Mouse (Mus musculus): ENCODE results near the gene Ankrd2. TPM values are rescaled to one million over a fixed set of nuclear protein-coding genes. Genes with fewer than 3 reads are reported as not detected.

Ankrd2 gene
- polyA plus RNA-seq, 1 experiment from 2014 or later: 0.94 TPM

DNA sequence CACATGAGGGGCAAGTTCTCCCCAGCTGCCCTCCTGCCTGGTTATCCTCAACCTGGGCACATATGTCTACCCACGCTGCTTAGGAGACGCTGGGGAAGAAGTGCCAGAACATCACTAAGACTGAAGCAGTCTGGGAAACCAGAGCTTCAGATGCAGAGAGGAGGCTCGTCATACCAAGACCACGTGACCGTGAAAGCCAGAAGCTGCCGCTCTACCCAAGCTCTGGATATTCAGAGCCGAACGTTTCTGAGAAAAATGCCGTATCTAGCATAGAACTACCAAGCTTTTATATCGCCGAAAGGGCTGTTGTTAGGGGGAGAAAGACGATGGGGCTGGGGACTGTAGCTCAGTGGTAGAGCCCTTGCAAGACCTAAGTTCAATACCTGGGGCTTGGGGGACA, 2.5 kb downstream of the Ankrd2 start:
- Histone ChIP-seq H3K9ac (ENCODE audit: low read depth, low read length) (no peak overlapping the region), H3K4me3 (ENCODE audit: low read depth, low read length) (no peak overlapping the region), H3K27me3 (ENCODE audit: control insufficient read depth, insufficient read depth, low read depth, low read length) (no peaks in the 10 kb centered on the region), H3K4me2 (ENCODE audit: low read length) (no peak overlapping the region), H3K4me1 (ENCODE audit: control insufficient read depth, insufficient read depth, low read length) (peaks cover 2% of the 10 kb centered on the region; the same call in 1 of the 2 replicates), H3K36me3 (ENCODE audit: control insufficient read depth, insufficient read depth, low read length) (no peaks in the 10 kb centered on the region), H3K27ac (ENCODE audit: low read length) (no peak overlapping the region), H3K9me3 (replicated peaks; ENCODE audit: control insufficient read depth, low read length, poor library complexity, severe bottlenecking) (no peaks in the 10 kb centered on the region)
- ATAC-seq: no peak
- WGBS: 92% methylated on average over 12 of the region's 12 CpGs

- Histone ChIP-seq H3K36me3 (ENCODE audit: control insufficient read depth, insufficient read depth, low read length) (no peaks in the 10 kb centered on the region), H3K27me3 (ENCODE audit: control insufficient read depth, insufficient read depth, low read depth, low read length) (no peaks in the 10 kb centered on the region), H3K4me1 (ENCODE audit: control insufficient read depth, insufficient read depth, low read length) (no peaks in the 10 kb centered on the region), H3K9ac (ENCODE audit: low read depth, low read length) (no peak overlapping the region), H3K4me3 (ENCODE audit: low read depth, low read length) (no peak overlapping the region), H3K4me2 (ENCODE audit: low read length) (no peak overlapping the region), H3K27ac (ENCODE audit: low read length) (no peak overlapping the region), H3K9me3 (replicated peaks; ENCODE audit: control insufficient read depth, low read length, poor library complexity, severe bottlenecking) (no peaks in the 10 kb centered on the region)
- WGBS: 97% methylated on average over 6 of the region's 6 CpGs
- ATAC-seq: no peak
Observed at GRCm38 (mm10) chr19:42043988-42044387, 8.2 kb downstream of the Ankrd2 start.

DNA sequence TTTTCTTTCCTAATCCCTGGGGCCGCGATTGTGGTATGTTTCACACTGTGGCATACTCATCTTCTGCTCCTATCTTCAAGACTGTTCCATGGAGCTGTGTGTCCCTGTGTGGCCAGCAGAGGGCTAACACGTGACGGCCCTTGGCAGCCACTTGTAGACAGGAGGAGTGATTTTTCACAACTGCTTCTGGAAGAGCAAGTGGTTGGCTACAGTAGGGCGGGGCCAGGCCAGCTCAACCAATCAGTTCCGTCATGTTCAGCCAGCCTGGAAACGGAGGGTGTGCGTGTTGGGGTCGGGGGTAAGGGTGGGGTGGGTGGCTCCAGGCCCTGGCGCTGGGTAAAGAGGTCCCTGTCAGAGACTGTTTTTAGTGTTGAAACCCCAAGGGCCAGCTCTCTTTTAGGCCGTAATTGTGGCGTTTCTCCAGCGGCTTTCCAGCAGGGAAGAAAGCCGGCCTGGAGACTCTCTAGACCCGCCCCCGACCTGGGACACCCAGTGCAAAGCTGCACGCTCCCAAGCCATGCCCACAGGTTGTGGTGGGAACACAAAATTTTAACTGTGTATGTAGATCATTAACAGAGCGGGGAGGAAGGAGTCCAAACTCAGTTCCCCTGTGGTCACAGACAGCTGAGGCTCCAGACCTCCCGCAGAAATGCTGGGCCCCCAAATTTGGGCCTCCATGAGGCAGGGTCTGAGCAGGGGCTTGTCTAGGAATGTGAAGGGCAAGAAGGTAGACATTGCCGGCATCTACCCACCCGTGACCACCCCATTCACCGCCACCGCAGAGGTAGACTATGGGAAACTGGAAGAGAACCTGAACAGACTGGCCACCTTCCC, 9.7 kb downstream of the Ankrd2 start, which contains the start of gene Hoga1:
TSS of gene Hoga1 (plus strand) at position 342 of the 834 bp plus-strand sequence.
- no peaks in the 10 kb centered on the region for H3K4me1 ChIP-seq (ENCODE audit: control insufficient read depth, insufficient read depth, low read length)
- H3K36me3 ChIP-seq (ENCODE audit: control insufficient read depth, insufficient read depth, low read length): no peaks in the 10 kb centered on the region
- H3K27ac ChIP-seq (ENCODE audit: low read length): no peak within 1 kb of the TSS
- H3K4me3 ChIP-seq (ENCODE audit: low read depth, low read length): peak within 1 kb of the TSS; percentile 13
- no peaks in the 10 kb centered on the region for H3K27me3 ChIP-seq (ENCODE audit: control insufficient read depth, insufficient read depth, low read depth, low read length)
- peak within 1 kb of the TSS; percentile 42 for H3K4me2 ChIP-seq (ENCODE audit: low read length)
- no peak within 1 kb of the TSS for H3K9ac ChIP-seq (ENCODE audit: low read depth, low read length)
- WGBS: 30% methylated on average over 23 of the region's 23 CpGs
- H3K9me3 ChIP-seq (replicated peaks; ENCODE audit: control insufficient read depth, low read length, poor library complexity, severe bottlenecking): no peaks in the 10 kb centered on the region
- peak; percentile 78 for ATAC-seq

DNA sequence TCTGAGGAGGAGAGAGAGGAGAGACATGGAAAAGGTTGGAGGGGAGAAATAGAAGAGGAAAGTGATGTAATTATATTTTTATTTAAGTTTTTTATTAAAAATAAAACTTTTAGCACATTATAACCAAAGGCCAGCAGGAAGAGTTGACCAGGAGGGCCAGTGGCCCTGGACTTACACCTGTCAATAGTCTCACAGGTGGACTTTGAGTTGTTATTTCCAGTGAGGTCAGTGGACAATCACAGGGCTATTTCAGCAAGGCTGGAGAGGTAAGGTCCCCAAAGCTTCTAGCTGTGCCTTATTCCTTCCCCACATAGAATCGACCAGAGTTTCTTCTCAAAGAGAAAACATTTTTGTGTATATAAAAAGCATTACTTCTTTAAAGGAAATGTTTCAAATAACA, 14.5 kb downstream of the Ankrd2 start:
- H3K9me3 ChIP-seq (replicated peaks; ENCODE audit: control insufficient read depth, low read length, poor library complexity, severe bottlenecking): no peaks in the 10 kb centered on the region
- H3K4me3 ChIP-seq (ENCODE audit: low read depth, low read length): no peak overlapping the region
- ATAC-seq: no peak
- no peaks in the 10 kb centered on the region for H3K36me3 ChIP-seq (ENCODE audit: control insufficient read depth, insufficient read depth, low read length)
- H3K27me3 ChIP-seq (ENCODE audit: control insufficient read depth, insufficient read depth, low read depth, low read length): no peaks in the 10 kb centered on the region
- H3K9ac ChIP-seq (ENCODE audit: low read depth, low read length): no peak overlapping the region
- no peak overlapping the region for H3K27ac ChIP-seq (ENCODE audit: low read length)
- WGBS: 74% methylated on average over 1 of the region's 1 CpGs
- no peak overlapping the region for H3K4me2 ChIP-seq (ENCODE audit: low read length)
- no peaks in the 10 kb centered on the region for H3K4me1 ChIP-seq (ENCODE audit: control insufficient read depth, insufficient read depth, low read length)

DNA sequence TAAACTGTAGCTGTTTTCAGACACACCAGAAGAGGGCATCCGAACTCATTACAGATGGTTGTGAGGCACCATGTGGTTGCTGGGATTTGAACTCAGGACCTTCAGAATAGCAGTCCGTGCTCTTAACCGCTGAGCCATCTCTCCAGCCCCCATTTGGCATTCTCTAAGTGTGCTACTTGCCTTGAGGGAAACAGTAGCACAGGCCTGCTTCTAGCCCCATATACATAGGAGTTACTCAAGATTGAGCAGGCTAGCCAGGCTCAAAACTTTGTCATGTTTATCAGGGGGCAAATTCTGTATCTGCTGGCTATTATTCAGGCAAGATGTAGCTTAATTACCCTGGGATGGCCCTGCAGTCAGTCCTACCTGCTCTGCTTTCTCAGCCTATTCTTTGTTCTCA, 15.6 kb downstream of the Ankrd2 start:
- H3K36me3 ChIP-seq (ENCODE audit: control insufficient read depth, insufficient read depth, low read length): no peaks in the 10 kb centered on the region
- no peaks in the 10 kb centered on the region for H3K9me3 ChIP-seq (replicated peaks; ENCODE audit: control insufficient read depth, low read length, poor library complexity, severe bottlenecking)
- no peak overlapping the region for H3K4me3 ChIP-seq (ENCODE audit: low read depth, low read length)
- H3K27ac ChIP-seq (ENCODE audit: low read length): no peak overlapping the region
- H3K4me1 ChIP-seq (ENCODE audit: control insufficient read depth, insufficient read depth, low read length): no peaks in the 10 kb centered on the region
- no peaks in the 10 kb centered on the region for H3K27me3 ChIP-seq (ENCODE audit: control insufficient read depth, insufficient read depth, low read depth, low read length)
- H3K9ac ChIP-seq (ENCODE audit: low read depth, low read length): no peak overlapping the region
- ATAC-seq: no peak
- no peak overlapping the region for H3K4me2 ChIP-seq (ENCODE audit: low read length)
- WGBS: 88% methylated on average over 3 of the region's 3 CpGs

GRCm38 (mm10) chr19:42051948-42052347, 16.1 kb downstream of the Ankrd2 start, which contains the start of gene 4933411K16Rik:
TSS of gene 4933411K16Rik (plus strand) at chr19:42052248.
- no peak within 1 kb of the TSS for H3K27ac ChIP-seq (ENCODE audit: low read length)
- no peaks in the 10 kb centered on the region for H3K36me3 ChIP-seq (ENCODE audit: control insufficient read depth, insufficient read depth, low read length)
- H3K4me2 ChIP-seq (ENCODE audit: low read length): no peak within 1 kb of the TSS
- H3K9me3 ChIP-seq (replicated peaks; ENCODE audit: control insufficient read depth, low read length, poor library complexity, severe bottlenecking): no peaks in the 10 kb centered on the region
- 81% methylated on average over 4 of the region's 4 CpGs for WGBS
- H3K4me3 ChIP-seq (ENCODE audit: low read depth, low read length): no peak within 1 kb of the TSS
- no peaks in the 10 kb centered on the region for H3K27me3 ChIP-seq (ENCODE audit: control insufficient read depth, insufficient read depth, low read depth, low read length)
- no peak for ATAC-seq
- H3K4me1 ChIP-seq (ENCODE audit: control insufficient read depth, insufficient read depth, low read length): no peaks in the 10 kb centered on the region
- H3K9ac ChIP-seq (ENCODE audit: low read depth, low read length): no peak within 1 kb of the TSS

DNA sequence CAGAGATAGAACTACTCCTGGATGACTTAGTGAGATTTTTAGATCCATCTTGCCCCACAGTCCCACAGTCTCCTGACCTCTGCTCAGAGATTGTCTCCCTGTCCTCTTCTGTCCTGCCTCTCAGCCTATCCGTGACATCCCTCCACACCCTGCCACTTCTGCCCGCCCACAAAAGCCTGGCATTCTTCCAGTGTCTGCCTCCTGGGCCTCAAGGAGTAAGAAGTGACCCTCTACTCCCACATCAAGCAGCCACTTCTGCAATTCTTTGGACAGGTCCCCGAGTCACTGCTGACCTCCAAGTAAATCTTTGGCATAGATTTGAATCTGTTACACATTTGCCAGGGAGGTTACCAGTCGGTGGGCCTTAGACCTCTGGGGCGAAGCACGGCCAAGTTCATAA, 18.5 kb downstream of the Ankrd2 start:
- no peak for ATAC-seq
- no peaks in the 10 kb centered on the region for H3K36me3 ChIP-seq (ENCODE audit: control insufficient read depth, insufficient read depth, low read length)

DNA sequence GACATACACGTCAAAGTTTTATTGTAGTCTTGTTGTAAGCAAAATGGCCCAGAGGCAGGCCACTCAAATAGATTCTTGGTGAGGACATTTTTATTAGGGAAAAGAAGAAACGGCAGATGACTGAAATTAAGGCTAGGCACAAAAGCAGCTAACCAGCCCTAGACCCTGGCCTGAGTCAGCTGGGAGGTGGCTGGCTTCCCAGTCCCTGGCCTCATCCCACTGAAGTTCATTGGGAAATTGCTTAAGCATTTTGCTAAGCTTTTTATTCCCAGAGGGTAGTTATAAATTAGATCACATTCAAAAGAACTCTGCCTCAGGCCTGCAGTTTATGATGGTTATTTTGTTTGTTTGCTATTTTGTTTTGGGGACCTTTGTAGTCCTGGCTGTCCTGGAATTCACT, 20.1 kb downstream of the Ankrd2 start:
- H3K4me3 ChIP-seq (ENCODE audit: low read depth, low read length): no peak overlapping the region
- no peak for ATAC-seq
- H3K4me2 ChIP-seq (ENCODE audit: low read length): no peak overlapping the region
- 83% methylated on average over 2 of the region's 2 CpGs for WGBS
- H3K4me1 ChIP-seq (ENCODE audit: control insufficient read depth, insufficient read depth, low read length): no peaks in the 10 kb centered on the region
- no peaks in the 10 kb centered on the region for H3K27me3 ChIP-seq (ENCODE audit: control insufficient read depth, insufficient read depth, low read depth, low read length)
- no peaks in the 10 kb centered on the region for H3K36me3 ChIP-seq (ENCODE audit: control insufficient read depth, insufficient read depth, low read length)
- H3K27ac ChIP-seq (ENCODE audit: low read length): no peak overlapping the region
- no peaks in the 10 kb centered on the region for H3K9me3 ChIP-seq (replicated peaks; ENCODE audit: control insufficient read depth, low read length, poor library complexity, severe bottlenecking)
- H3K9ac ChIP-seq (ENCODE audit: low read depth, low read length): no peak overlapping the region

More for the DNA sequence above, 18.5 kb downstream of the Ankrd2 start:
- Histone ChIP-seq H3K27ac (ENCODE audit: low read length) (no peak overlapping the region), H3K27me3 (ENCODE audit: control insufficient read depth, insufficient read depth, low read depth, low read length) (no peaks in the 10 kb centered on the region), H3K4me1 (ENCODE audit: control insufficient read depth, insufficient read depth, low read length) (no peaks in the 10 kb centered on the region), H3K9me3 (replicated peaks; ENCODE audit: control insufficient read depth, low read length, poor library complexity, severe bottlenecking) (no peaks in the 10 kb centered on the region), H3K4me2 (ENCODE audit: low read length) (no peak overlapping the region), H3K4me3 (ENCODE audit: low read depth, low read length) (no peak overlapping the region), H3K9ac (ENCODE audit: low read depth, low read length) (no peak overlapping the region)
- 81% methylated on average over 6 of the region's 6 CpGs for WGBS

- ATAC-seq: no peak
- WGBS: 88% methylated on average over 6 of the region's 6 CpGs
- H3K4me2 ChIP-seq (ENCODE audit: low read length): no peak overlapping the region
Observed at GRCm38 (mm10) chr19:42056719-42057409, 21.1 kb downstream of the Ankrd2 start.

More at GRCm38 (mm10) chr19:42056719-42057409, 21.1 kb downstream of the Ankrd2 start:
- no peak overlapping the region for H3K9ac ChIP-seq (ENCODE audit: low read depth, low read length)
- H3K4me1 ChIP-seq (ENCODE audit: control insufficient read depth, insufficient read depth, low read length): no peaks in the 10 kb centered on the region
- no peaks in the 10 kb centered on the region for H3K27me3 ChIP-seq (ENCODE audit: control insufficient read depth, insufficient read depth, low read depth, low read length)
- no peak overlapping the region for H3K27ac ChIP-seq (ENCODE audit: low read length)
- H3K36me3 ChIP-seq (ENCODE audit: control insufficient read depth, insufficient read depth, low read length): no peaks in the 10 kb centered on the region
- H3K4me3 ChIP-seq (ENCODE audit: low read depth, low read length): no peak overlapping the region
- no peaks in the 10 kb centered on the region for H3K9me3 ChIP-seq (replicated peaks; ENCODE audit: control insufficient read depth, low read length, poor library complexity, severe bottlenecking)
